Mouse (Mus musculus) forebrain, embryonic 14.5 days (tissue): ENCODE measurements around the gene Myo10. TPM values are rescaled to one million over a fixed set of nuclear protein-coding genes. Genes with fewer than 3 reads are reported as not detected.

Source experiments
- ATAC-seq: fragments of 200-750 bp; cut with Nextera tagmentation; 2 replicates; pipeline ENCODE4 v1.8.0; 2017; ENCODE audit warnings: mild to moderate bottlenecking, moderate library complexity
- DNase-seq: peaks from one replicate; pipeline ENCODE4 v3.0.0-alpha.2; 2015; ENCODE audit warnings: low spot score
- H3K27ac ChIP-seq: fragments of 300-500 bp; sonication (generic); 2 replicates; pipeline ENCODE4 v1.5.1; 2014; ENCODE audit warnings: low read depth, mild to moderate bottlenecking, control low read depth, low read length, moderate library complexity
- H3K27me3 ChIP-seq: fragments of 300-500 bp; sonication (generic); replicated peaks from 2 replicates; pipeline ENCODE4 v1.6.1; 2014; ENCODE audit warnings: low read length, control low read depth, mixed read lengths; ENCODE audit not compliant: control insufficient read depth, insufficient read depth
- H3K36me3 ChIP-seq: fragments of 300-500 bp; sonication (generic); 2 replicates; pipeline ENCODE4 v1.6.1; 2014; ENCODE audit warnings: low read length, control low read depth; ENCODE audit not compliant: control insufficient read depth, insufficient read depth
- H3K4me1 ChIP-seq: fragments of 300-500 bp; sonication (generic); 2 replicates; pipeline ENCODE4 v1.6.1; 2014; ENCODE audit warnings: antibody characterized with exemption, low read length, control low read depth; ENCODE audit not compliant: control insufficient read depth, insufficient read depth
- H3K4me2 ChIP-seq: fragments of 300-500 bp; sonication (generic); 2 replicates; pipeline ENCODE4 v1.6.1; 2014; ENCODE audit warnings: mild to moderate bottlenecking, control low read depth, low read length
- H3K4me3 ChIP-seq: fragments of 300-500 bp; sonication (generic); 2 replicates; pipeline ENCODE4 v1.5.1; 2014; ENCODE audit warnings: low read depth, low read length, control low read depth
- H3K9ac ChIP-seq: fragments of 300-500 bp; sonication (generic); 2 replicates; pipeline ENCODE4 v1.6.1; 2014; ENCODE audit warnings: mild to moderate bottlenecking, low read length, control low read depth, moderate library complexity
- H3K9me3 ChIP-seq: fragments of 300-500 bp; sonication (generic); replicated peaks from 2 replicates; pipeline ENCODE4 v1.6.1; 2016; ENCODE audit warnings: low read length, control low read depth, mixed read lengths; ENCODE audit not compliant: control insufficient read depth
- WGBS: fragments of 180-500 bp; shearing (Covaris S2); extraction: QIAGEN DNeasy Blood & Tissue Kit; methylation state at CpG from one replicate; pipeline ENCODE4 v1.1.7; 2014; 5-methylcytosine and 5-hydroxymethylcytosine counted together
- polyA plus RNA-seq: library from polyadenylated mRNA; unstranded; fragments of >200 nt; fragmentation: Nextera tagmentation; extraction: Ambion mirVana; gene quantifications from 2 replicates; pipeline ENCODE4 v1.2.1, GENCODE M21; 2014

Gene Myo10
- polyA plus RNA-seq, 1 experiment from 2014 or later = 36.2 TPM

GRCm38 (mm10) chr15:25689477-25689876 lies 67.2 kb downstream of the Myo10 start:
- Histone ChIP-seq H3K9ac (no peak overlapping the region), H3K27ac (no peak overlapping the region), H3K4me3 (no peak overlapping the region), H3K9me3 (no peaks in the 10 kb centered on the region), H3K4me2 (no peak overlapping the region), H3K36me3 (no peaks in the 10 kb centered on the region), H3K27me3 (0 out of 2 replicates have a peak, but pooled peaks cover 3% of the 10 kb centered on the region), H3K4me1 (peaks cover 9% of the 10 kb centered on the region; the same call in 1 of the 2 replicates)
- ATAC-seq (peak; percentile 40), DNase-seq (no peak)
- WGBS = 66% methylated on average over 8 of the region's 8 CpGs

GRCm38 (mm10) chr15:25690066-25690745 lies 67.9 kb downstream of the Myo10 start:
- H3K36me3 ChIP-seq = no peaks in the 10 kb centered on the region
- no peak overlapping the region for H3K4me2 ChIP-seq
- H3K27me3 ChIP-seq = 0 out of 2 replicates have a peak, but pooled peaks cover 3% of the 10 kb centered on the region
- H3K27ac ChIP-seq = no peak overlapping the region
- no peak overlapping the region for H3K9ac ChIP-seq
- H3K9me3 ChIP-seq = no peaks in the 10 kb centered on the region
- ATAC-seq (peak; percentile 40), DNase-seq (peak; percentile 43)
- 8% methylated on average over 15 of the region's 15 CpGs for WGBS
- peaks cover 9% of the 10 kb centered on the region; the same call in 1 of the 2 replicates for H3K4me1 ChIP-seq
- H3K4me3 ChIP-seq = no peak overlapping the region

DNA sequence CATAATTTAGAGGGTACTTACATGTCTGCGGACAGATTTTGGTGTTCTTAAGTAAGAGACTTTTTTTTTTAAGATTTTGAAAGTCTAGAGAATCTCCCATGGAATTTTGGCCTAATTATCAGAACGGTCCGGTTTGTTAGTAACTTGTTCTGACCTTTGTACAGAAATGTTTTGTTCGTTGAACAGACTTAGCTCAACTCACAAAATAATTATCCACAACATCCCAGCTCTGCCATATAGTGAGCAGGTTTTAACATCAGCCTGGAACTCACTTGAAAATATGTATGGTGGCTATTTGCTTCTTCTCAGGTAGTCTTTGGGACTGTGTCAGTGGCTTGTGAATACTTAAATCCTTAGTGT lies 68.4 kb downstream of the Myo10 start:
- 41% methylated on average over 4 of the region's 4 CpGs for WGBS
- no peaks in the 10 kb centered on the region for H3K9me3 ChIP-seq
- no peak for ATAC-seq

DNA sequence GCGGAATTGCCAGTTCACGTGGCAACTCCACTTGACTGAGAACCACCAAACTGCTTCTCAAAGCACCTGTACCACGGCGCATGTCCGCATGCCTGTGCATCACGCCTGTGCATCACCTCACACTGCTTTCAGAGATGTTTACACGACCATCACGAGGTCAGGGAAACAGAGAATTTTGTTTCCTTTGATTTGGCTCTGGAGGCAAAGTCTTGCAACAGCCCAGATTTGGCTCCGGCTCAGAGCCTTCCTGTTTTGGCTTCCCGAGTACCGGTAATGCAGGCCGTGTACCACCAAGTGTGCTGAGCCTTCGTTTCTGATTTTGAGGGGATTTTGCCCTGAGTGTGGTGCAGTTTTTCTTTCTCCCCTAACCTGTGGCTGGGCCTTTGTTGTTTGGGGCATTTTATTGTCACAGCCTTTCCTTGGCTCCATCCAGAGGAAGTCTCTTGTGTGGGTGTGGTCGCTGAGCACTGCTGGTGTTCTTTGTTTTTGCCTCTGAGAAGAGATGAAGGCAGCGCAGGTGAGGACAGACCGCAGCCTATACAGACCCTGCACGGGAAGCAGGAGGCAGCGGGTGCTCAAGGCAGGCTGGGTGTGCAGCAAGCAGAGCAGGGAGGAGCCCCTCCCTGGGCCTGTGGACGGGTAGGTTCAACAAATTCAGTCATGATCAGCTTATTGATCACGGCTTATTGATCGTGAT lies 70.1 kb downstream of the Myo10 start:
- H3K4me2 ChIP-seq = no peak overlapping the region
- ATAC-seq (no peak), DNase-seq (no peak)
- no peak overlapping the region for H3K27ac ChIP-seq
- no peak overlapping the region for H3K9ac ChIP-seq
- H3K9me3 ChIP-seq = no peaks in the 10 kb centered on the region
- H3K27me3 ChIP-seq = 0 out of 2 replicates have a peak, but pooled peaks cover 3% of the 10 kb centered on the region
- H3K36me3 ChIP-seq = no peaks in the 10 kb centered on the region
- H3K4me3 ChIP-seq = no peak overlapping the region
- 45% methylated on average over 21 of the region's 21 CpGs for WGBS
- peaks cover 9% of the 10 kb centered on the region; the same call in 1 of the 2 replicates for H3K4me1 ChIP-seq

More for the DNA sequence above, 68.4 kb downstream of the Myo10 start:
- Histone ChIP-seq H3K9ac (no peak overlapping the region), H3K4me3 (no peak overlapping the region), H3K27ac (no peak overlapping the region), H3K4me2 (no peak overlapping the region), H3K27me3 (0 out of 2 replicates have a peak, but pooled peaks cover 3% of the 10 kb centered on the region), H3K36me3 (no peaks in the 10 kb centered on the region), H3K4me1 (peaks cover 9% of the 10 kb centered on the region; the same call in 1 of the 2 replicates)
- DNase-seq = no peak

DNA sequence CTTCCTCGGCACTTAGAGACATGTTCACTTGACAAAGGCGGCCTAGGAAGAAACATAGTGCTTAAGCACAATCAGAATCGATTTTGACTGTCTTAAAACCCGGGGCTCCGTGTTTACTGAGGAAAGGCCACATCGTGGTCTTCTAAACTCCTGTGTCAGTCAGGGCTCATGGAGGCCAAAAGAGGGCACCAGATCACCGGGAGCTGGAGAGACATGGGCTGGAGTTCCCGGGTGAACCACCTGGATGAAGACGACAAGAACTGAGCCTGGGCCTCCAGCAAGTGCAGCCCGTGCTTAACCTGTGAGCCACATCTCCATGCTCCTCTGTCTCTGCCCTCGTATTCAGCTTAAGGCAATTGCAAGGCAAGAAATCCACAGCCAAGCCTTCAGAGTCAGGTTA lies 71.4 kb downstream of the Myo10 start:
- no peaks in the 10 kb centered on the region for H3K36me3 ChIP-seq
- H3K4me2 ChIP-seq = no peak overlapping the region
- ATAC-seq (no peak), DNase-seq (no peak)
- H3K27ac ChIP-seq = no peak overlapping the region
- H3K4me1 ChIP-seq = peaks cover 9% of the 10 kb centered on the region; the same call in 1 of the 2 replicates
- 0 out of 2 replicates have a peak, but pooled peaks cover 3% of the 10 kb centered on the region for H3K27me3 ChIP-seq
- H3K9me3 ChIP-seq = no peaks in the 10 kb centered on the region
- 89% methylated on average over 11 of the region's 11 CpGs for WGBS
- no peak overlapping the region for H3K4me3 ChIP-seq
- H3K9ac ChIP-seq = no peak overlapping the region

DNA sequence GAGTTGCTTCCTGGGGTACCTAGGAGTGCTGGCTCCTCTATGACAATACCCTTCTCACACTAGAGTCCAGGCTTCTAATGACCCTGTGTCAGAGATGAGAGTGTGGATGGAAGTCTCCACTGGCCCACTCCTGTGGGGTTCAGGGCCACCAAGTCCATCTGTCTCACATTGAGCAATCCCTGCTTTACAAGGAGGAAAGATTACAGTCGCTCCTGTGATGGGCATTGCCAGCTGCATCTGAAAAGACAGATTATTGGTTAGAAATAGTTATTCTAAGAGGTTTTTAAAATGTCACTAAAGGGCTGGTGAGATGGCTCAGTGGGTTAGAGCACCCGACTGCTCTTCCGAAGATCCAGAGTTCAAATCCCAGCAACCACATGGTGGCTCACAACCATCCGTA lies 72.4 kb downstream of the Myo10 start:
- Histone ChIP-seq H3K9ac (no peak overlapping the region), H3K27ac (no peak overlapping the region), H3K4me3 (no peak overlapping the region), H3K4me1 (peaks cover 7% of the 10 kb centered on the region; the same call in 1 of the 2 replicates), H3K36me3 (no peaks in the 10 kb centered on the region), H3K9me3 (no peaks in the 10 kb centered on the region), H3K4me2 (no peak overlapping the region), H3K27me3 (0 out of 2 replicates have a peak, but pooled peaks cover 3% of the 10 kb centered on the region)
- 98% methylated on average over 3 of the region's 4 CpGs for WGBS
- no peak for ATAC-seq
- DNase-seq = no peak

- 98% methylated on average over 3 of the region's 3 CpGs for WGBS
- no peak for ATAC-seq
- Histone ChIP-seq H3K4me2 (no peak overlapping the region), H3K9ac (no peak overlapping the region), H3K4me3 (no peak overlapping the region), H3K9me3 (no peaks in the 10 kb centered on the region), H3K27ac (no peak overlapping the region), H3K27me3 (0 out of 2 replicates have a peak, but pooled peaks cover 3% of the 10 kb centered on the region), H3K4me1 (0 out of 2 replicates have a peak, but pooled peaks cover 2% of the 10 kb centered on the region), H3K36me3 (no peaks in the 10 kb centered on the region)
- DNase-seq = no peak
Observed at GRCm38 (mm10) chr15:25695253-25695652, 72.9 kb downstream of the Myo10 start.

GRCm38 (mm10) chr15:25695883-25696282 lies 73.6 kb downstream of the Myo10 start:
- Histone ChIP-seq H3K9ac (no peak overlapping the region), H3K27me3 (0 out of 2 replicates have a peak, but pooled peaks cover 3% of the 10 kb centered on the region), H3K4me1 (no peaks in the 10 kb centered on the region), H3K4me2 (no peak overlapping the region), H3K36me3 (no peaks in the 10 kb centered on the region), H3K4me3 (no peak overlapping the region), H3K9me3 (no peaks in the 10 kb centered on the region), H3K27ac (no peak overlapping the region)
- ATAC-seq (no peak), DNase-seq (no peak)
- 95% methylated on average over 7 of the region's 7 CpGs for WGBS

GRCm38 (mm10) chr15:25696660-25697059 lies 74.3 kb downstream of the Myo10 start:
- WGBS = 71% methylated on average over 6 of the region's 6 CpGs
- H3K27me3 ChIP-seq = no peaks in the 10 kb centered on the region
- no peaks in the 10 kb centered on the region for H3K36me3 ChIP-seq
- no peak overlapping the region for H3K4me3 ChIP-seq
- ATAC-seq = no peak
- H3K9ac ChIP-seq = no peak overlapping the region
- no peak overlapping the region for H3K27ac ChIP-seq
- H3K9me3 ChIP-seq = no peaks in the 10 kb centered on the region
- no peak overlapping the region for H3K4me2 ChIP-seq
- no peaks in the 10 kb centered on the region for H3K4me1 ChIP-seq
- no peak for DNase-seq
